Mouse (Mus musculus) MEL (cell line): Measurements from ENCODE around the gene Tmem184a. TPM values are rescaled to one million over a fixed set of nuclear protein-coding genes. Genes with fewer than 3 reads are reported as not detected.
A peak's percentile ranks its signal among the peaks of the same experiment; 100 is the strongest.

Experiments
- DNase-seq: peaks from one replicate; pipeline ENCODE4 v3.0.0; 2011; ENCODE audit warnings: low read depth, low spot score
- H3K27ac ChIP-seq: 2 replicates; pipeline ENCODE4 v1.5.1; 2012; ENCODE audit warnings: low read depth, mild to moderate bottlenecking, control low read depth, low read length, moderate library complexity; ENCODE audit not compliant: control insufficient read depth
- H3K27me3 ChIP-seq, 2 experiments: fragments of 150-350 bp in 1 of 2; sonication (generic) in 1 of 2; 2 replicates each; pipeline ENCODE4 v1.6.1; 2012; ENCODE audit warnings: low read length in 2 of 2, mild to moderate bottlenecking in 2 of 2, improper control_type of control experiment in 1 of 2, moderate library complexity in 1 of 2; ENCODE audit not compliant: insufficient read depth in 2 of 2, control insufficient read depth in 1 of 2
- H3K36me3 ChIP-seq, 2 experiments: 2 replicates each; pipeline ENCODE4 v1.6.1; 2012 to 2014; ENCODE audit warnings: low read length in 2 of 2, improper control_type of control experiment in 1 of 2, inconsistent platforms in 1 of 2, mild to moderate bottlenecking in 1 of 2; ENCODE audit not compliant: insufficient read depth in 2 of 2, control insufficient read depth in 1 of 2
- H3K4me1 ChIP-seq, 2 experiments: fragments of 150-350 bp in 1 of 2; sonication (generic) in 1 of 2; 2 replicates each; pipeline ENCODE4 v1.6.1; 2012; ENCODE audit warnings: low read length in 2 of 2, improper control_type of control experiment in 1 of 2, mild to moderate bottlenecking in 1 of 2; ENCODE audit not compliant: insufficient read depth in 2 of 2, control insufficient read depth in 1 of 2
- H3K4me3 ChIP-seq, 2 experiments: fragments of 150-350 bp in 1 of 2; sonication (generic) in 1 of 2; 2 replicates each; pipeline ENCODE4 v1.5.1; 2012; ENCODE audit warnings: low read depth in 2 of 2, low read length in 2 of 2, mild to moderate bottlenecking in 2 of 2, moderate library complexity in 2 of 2, control low read depth in 1 of 2, improper control_type of control experiment in 1 of 2; ENCODE audit not compliant: control insufficient read depth in 1 of 2, insufficient read depth in 1 of 2
- H3K79me2 ChIP-seq: 2 replicates; pipeline ENCODE4 v1.6.1; 2012; ENCODE audit warnings: mild to moderate bottlenecking, low read length, moderate library complexity; ENCODE audit not compliant: control insufficient read depth, poor library complexity, insufficient read depth
- H3K9ac ChIP-seq: 2 replicates; pipeline ENCODE4 v1.6.1; 2012; ENCODE audit warnings: low read depth, mild to moderate bottlenecking, control low read depth, low read length, moderate library complexity; ENCODE audit not compliant: control insufficient read depth, poor library complexity, severe bottlenecking
- H3K9me3 ChIP-seq: fragments of 150-350 bp; sonication (generic); replicated peaks from 2 replicates; pipeline ENCODE4 v1.6.1; 2012; ENCODE audit warnings: mild to moderate bottlenecking, low read length, improper control_type of control experiment, moderate library complexity; ENCODE audit not compliant: insufficient read depth
- BHLHE40 ChIP-seq: IDR thresholded peaks from 2 replicates; pipeline ENCODE4 v1.6.1; 2012; ENCODE audit warnings: low read depth, mild to moderate bottlenecking, inconsistent platforms, low read length, improper control_type of control experiment, borderline replicate concordance
- CHD2 ChIP-seq: IDR thresholded peaks from 2 replicates; pipeline ENCODE4 v1.6.1; 2011; ENCODE audit warnings: low read length, improper control_type of control experiment
- ELF1 ChIP-seq: IDR thresholded peaks from 2 replicates; pipeline ENCODE4 v1.6.1; 2014; ENCODE audit warnings: low read depth, mild to moderate bottlenecking, inconsistent platforms, low read length, improper control_type of control experiment, moderate library complexity
- ETS1 ChIP-seq: IDR thresholded peaks from 2 replicates; pipeline ENCODE4 v1.6.1; 2012; ENCODE audit warnings: low read depth, mild to moderate bottlenecking, inconsistent platforms, low read length, improper control_type of control experiment, moderate library complexity
- GATA1 ChIP-seq: IDR thresholded peaks from 2 replicates; pipeline ENCODE4 v1.6.1; 2011; ENCODE audit warnings: low read depth, low read length, improper control_type of control experiment
- KAT2A ChIP-seq: conservative IDR thresholded peaks from 2 replicates; pipeline ENCODE4 v1.6.1; 2012; ENCODE audit warnings: low read depth, low read length, improper control_type of control experiment, inconsistent platforms
- MAFK ChIP-seq: IDR thresholded peaks from 2 replicates; pipeline ENCODE4 v1.6.1; 2011; ENCODE audit warnings: low read depth, mild to moderate bottlenecking, low read length, improper control_type of control experiment, borderline replicate concordance
- MXI1 ChIP-seq: IDR thresholded peaks from 2 replicates; pipeline ENCODE4 v1.6.1; 2011; ENCODE audit warnings: mild to moderate bottlenecking, low read depth, low read length, improper control_type of control experiment
- MYC ChIP-seq: IDR thresholded peaks from 2 replicates; pipeline ENCODE4 v1.6.1; 2011; ENCODE audit warnings: low read depth, mild to moderate bottlenecking, low read length, improper control_type of control experiment, moderate library complexity
- NELFE ChIP-seq: IDR thresholded peaks from 2 replicates; pipeline ENCODE4 v1.6.1; 2011; ENCODE audit warnings: low read depth, low read length, improper control_type of control experiment
- RAD21 ChIP-seq: IDR thresholded peaks from 2 replicates; pipeline ENCODE4 v1.6.1; 2011; ENCODE audit warnings: mild to moderate bottlenecking, low read depth, low read length, improper control_type of control experiment
- SIN3A ChIP-seq: IDR thresholded peaks from 2 replicates; pipeline ENCODE4 v1.6.1; 2012; ENCODE audit warnings: low read length, improper control_type of control experiment, inconsistent platforms
- SMC3 ChIP-seq: IDR thresholded peaks from 2 replicates; pipeline ENCODE4 v1.6.1; 2011; ENCODE audit warnings: low read depth, low read length, improper control_type of control experiment
- TAL1 ChIP-seq: IDR thresholded peaks from 2 replicates; pipeline ENCODE4 v1.6.1; 2012; ENCODE audit warnings: mild to moderate bottlenecking, inconsistent platforms, low read length, moderate library complexity, mixed read lengths
- TBP ChIP-seq: IDR thresholded peaks from 2 replicates; pipeline ENCODE4 v1.8.0; 2011; ENCODE audit warnings: low read depth, low read length, improper control_type of control experiment
- TCF12 ChIP-seq: IDR thresholded peaks from 2 replicates; pipeline ENCODE4 v1.6.1; 2014; ENCODE audit warnings: low read depth, mild to moderate bottlenecking, inconsistent platforms, low read length, improper control_type of control experiment, moderate library complexity
- UBTF ChIP-seq: IDR thresholded peaks from 2 replicates; pipeline ENCODE4 v1.6.1; 2012; ENCODE audit warnings: low read depth, mild to moderate bottlenecking, inconsistent platforms, low read length, improper control_type of control experiment, moderate library complexity, borderline replicate concordance; ENCODE audit not compliant: insufficient read depth
- USF1 ChIP-seq: IDR thresholded peaks from 2 replicates; pipeline ENCODE4 v1.6.1; 2014; ENCODE audit warnings: low read depth, mild to moderate bottlenecking, inconsistent platforms, low read length, improper control_type of control experiment, moderate library complexity
- ZMIZ1 ChIP-seq: IDR thresholded peaks from 2 replicates; pipeline ENCODE4 v1.6.1; 2012; ENCODE audit warnings: low read depth, mild to moderate bottlenecking, inconsistent platforms, low read length, improper control_type of control experiment, moderate library complexity
- ZNF384 ChIP-seq: IDR thresholded peaks from 2 replicates; pipeline ENCODE4 v1.6.1; 2012; ENCODE audit warnings: low read depth, mild to moderate bottlenecking, inconsistent platforms, low read length, improper control_type of control experiment
- polyA plus RNA-seq, 2 experiments: library from polyadenylated mRNA; stranded (reverse) in 1 of 2; unstranded in 1 of 2; fragments of >175 nt in 1 of 2; fragments of >200 nt in 1 of 2; gene quantifications; 2 replicates each; pipeline versions ENCODE4 v1.2.1 to v1.2.4; 2012; ENCODE audit warnings: low replicate concordance in 2 of 2, low read depth in 1 of 2; ENCODE audit not compliant: insufficient read length in 2 of 2, insufficient read depth in 1 of 2, missing spikeins in 1 of 2
- total RNA-seq: library from RNA; depleted of rRNA; stranded (reverse); fragments of 300-350 nt; gene quantifications from 2 replicates; pipeline ENCODE4 v1.2.3, GENCODE M21; 2012

Gene Tmem184a
- total and polyA plus RNA-seq, 3 experiments, result 0.10 to 0.27 TPM; not detected in 1

- H3K27ac ChIP-seq, result peak overlapping the region; percentile 91
- no peaks in the 10 kb centered on the region for H3K9me3 ChIP-seq
- peak overlapping the region; percentile 78 to 94 for H3K4me3 ChIP-seq
- no peaks in the 10 kb centered on the region for H3K27me3 ChIP-seq
- TF ChIP-seq MYC, result no peak
- no peak for TF ChIP-seq TAL1
- no peak for TF ChIP-seq TBP
- no peak for TF ChIP-seq SIN3A
- TF ChIP-seq ZMIZ1, result no peak
- TF ChIP-seq ELF1, result no peak
- no peak for TF ChIP-seq RAD21
- TF ChIP-seq ZNF384, result no peak
- no peak for TF ChIP-seq USF1
- TF ChIP-seq TCF12, result no peak
- no peak for TF ChIP-seq GATA1
- no peak for TF ChIP-seq ETS1
- TF ChIP-seq CHD2, result no peak
- no peak for TF ChIP-seq MAFK
- no peak for TF ChIP-seq NELFE
- no peak for TF ChIP-seq KAT2A
- TF ChIP-seq SMC3, result no peak
- TF ChIP-seq UBTF, result no peak
- TF ChIP-seq BHLHE40, result no peak
- TF ChIP-seq, all 39 proteins: peak for 0
- peaks cover 0 to 12% of the 10 kb centered on the region in 2 experiments; a peak in 3 of 4 replicates for H3K36me3 ChIP-seq
- peaks cover 64% of the 10 kb centered on the region for H3K79me2 ChIP-seq
- H3K4me1 ChIP-seq, result peaks cover 7 to 24% of the 10 kb centered on the region in 2 experiments
- DNase-seq, result no peak
- peak overlapping the region; percentile 97 for H3K9ac ChIP-seq
Measured at GRCm38 (mm10) chr5:139792966-139793337, 26.8 kb downstream of the Tmem184a start.

- Histone ChIP-seq H3K9me3 (no peaks in the 10 kb centered on the region), H3K4me1 (peaks cover 7 to 20% of the 10 kb centered on the region in 2 experiments), H3K36me3 (peaks cover 0 to 12% of the 10 kb centered on the region in 2 experiments; a peak in 3 of 4 replicates), H3K79me2 (peaks cover 58% of the 10 kb centered on the region), H3K4me3 (peak overlapping the region; percentile 78 to 94), H3K27me3 (no peaks in the 10 kb centered on the region), H3K9ac (peak overlapping the region; percentile 97), H3K27ac (peak overlapping the region; percentile 91)
- TF ChIP-seq ZMIZ1 (no peak), TBP (no peak), MXI1 (peak; percentile 17; the same call in 1 of the 2 replicates), GATA1 (peak; percentile 41), SIN3A (peak; percentile 4; the same call in 1 of the 2 replicates)
- peak; percentile 63 for DNase-seq
Measured at GRCm38 (mm10) chr5:139792159-139792775, 27.4 kb downstream of the Tmem184a start.
